20 mouse cellular contexts compared by ENCODE assay signal in genomic region chr8:10830835-10831234, GRCm38 (mm10).
DNase-seq lines count a peak whose midpoint lies in the region; ATAC-seq lines count a peak whose summit lies in the region.
"Had no signal": no experiment of that assay in that cellular context is flagged by ENCODE, and none has a peak within 500 bp of the region (broad histone marks: within the 10 kb centered on the region; RNA-seq: fewer than 3 reads in every experiment).

No protein-coding gene starts in this region.

- DNase-seq in B cell, adult 2 months = peak; percentile 86 to 88
- DNase-seq in T-cell, adult 2 months (ENCODE audit: low spot score) = peak; percentile 13
- peak; percentile 58 to 59 for DNase-seq in spleen, adult 18-20 months
- DNase-seq in cerebellum, adult 18-20 months = no peak
- no peak for DNase-seq in left cerebral cortex, postnatal 25 days (ENCODE audit: low spot score in 2 of 2)
- DNase-seq: cerebellum, adult 2 months; forebrain, postnatal 0 days; gastrocnemius, postnatal 25 days; kidney, adult 2 months; kidney, postnatal 14 days; lung, embryonic 14.5 days; right cerebral cortex, postnatal 14 days had no signal

- H3K4me1 ChIP-seq in kidney, embryonic 14.5 days (ENCODE audit: control insufficient read depth, insufficient read depth, low read length) = no peaks in the 10 kb centered on the region
- H3K4me1 ChIP-seq in forebrain, embryonic 16.5 days (replicated peaks; ENCODE audit: control insufficient read depth, insufficient read depth, low read length) = peaks cover 4% of the 10 kb centered on the region; the same call in 1 of the 2 replicates
- H3K4me1 ChIP-seq: hindbrain, embryonic 13.5 days had no signal

- H3K4me3 ChIP-seq in kidney, embryonic 14.5 days (ENCODE audit: low read length) = no peak overlapping the region
- H3K4me3 ChIP-seq in forebrain, embryonic 16.5 days (replicated peaks; ENCODE audit: low read length) = no peak overlapping the region
- H3K4me3 ChIP-seq: forebrain, embryonic 10.5 days; hindbrain, embryonic 13.5 days; limb, embryonic 12.5 days had no signal

- no peaks in the 10 kb centered on the region for H3K36me3 ChIP-seq in kidney, embryonic 14.5 days (ENCODE audit: control insufficient read depth, insufficient read depth, low read length)
- H3K36me3 ChIP-seq in forebrain, embryonic 16.5 days (ENCODE audit: control insufficient read depth, insufficient read depth) = no peaks in the 10 kb centered on the region
- H3K36me3 ChIP-seq: forebrain, embryonic 10.5 days; hindbrain, embryonic 13.5 days; limb, embryonic 12.5 days had no signal

- H3K4me2 ChIP-seq in kidney, embryonic 14.5 days (replicated peaks; ENCODE audit: low read depth, low read length) = no peak overlapping the region
- H3K4me2 ChIP-seq in forebrain, embryonic 16.5 days (ENCODE audit: low read length) = no peak overlapping the region
- H3K4me2 ChIP-seq: hindbrain, embryonic 13.5 days; limb, embryonic 12.5 days; liver, embryonic 11.5 days; lung, embryonic 14.5 days; midbrain, embryonic 11.5 days had no signal

- ATAC-seq in megakaryocyte progenitor cell, adult 5-6 weeks (replicated peaks; ENCODE audit: poor library complexity) = peak; percentile 69
- no peak for ATAC-seq in kidney, embryonic 14.5 days (ENCODE audit: low FRiP score, low TSS enrichment)
- ATAC-seq in forebrain, embryonic 16.5 days = no peak
- ATAC-seq: forebrain, postnatal 0 days had no signal

- no peak overlapping the region for H3K9ac ChIP-seq in kidney, embryonic 14.5 days (ENCODE audit: low read depth, low read length)
- no peak overlapping the region for H3K9ac ChIP-seq in forebrain, embryonic 16.5 days (replicated peaks; ENCODE audit: low read depth, low read length)
- H3K9ac ChIP-seq: forebrain, postnatal 0 days; hindbrain, embryonic 13.5 days; limb, embryonic 12.5 days; lung, embryonic 14.5 days had no signal

- intact Hi-C loops in left cerebral cortex, postnatal 25 days (cut with DNase I) = loop anchor here (5.0 kb wide), 1 partner anchor 116 kb away; no protein-coding TSS in a partner anchor

- H3K27me3 ChIP-seq in kidney, embryonic 14.5 days (ENCODE audit: control insufficient read depth, insufficient read depth, low read length) = peaks cover 3% of the 10 kb centered on the region; the same call in 1 of the 2 replicates
- H3K27me3 ChIP-seq in forebrain, embryonic 16.5 days (replicated peaks; ENCODE audit: control insufficient read depth, insufficient read depth, low read length) = no peaks in the 10 kb centered on the region

- WGBS in kidney, embryonic 14.5 days = 88% methylated on average over 10 of the region's 10 CpGs
- 93% methylated on average over 10 of the region's 10 CpGs for WGBS in forebrain, embryonic 16.5 days

- no peak overlapping the region for H3K27ac ChIP-seq in kidney, embryonic 14.5 days (ENCODE audit: low read depth, low read length)
- H3K27ac ChIP-seq in forebrain, embryonic 16.5 days (ENCODE audit: low read length) = no peak overlapping the region
- H3K27ac ChIP-seq: forebrain, embryonic 10.5 days; hindbrain, embryonic 13.5 days; limb, embryonic 12.5 days had no signal

- H3K9me3 ChIP-seq in kidney, embryonic 14.5 days (ENCODE audit: control insufficient read depth, low read length) = no peaks in the 10 kb centered on the region
- H3K9me3 ChIP-seq in forebrain, embryonic 16.5 days (ENCODE audit: control insufficient read depth, low read length) = no peaks in the 10 kb centered on the region
- H3K9me3 ChIP-seq: forebrain, embryonic 10.5 days; hindbrain, embryonic 13.5 days; limb, embryonic 12.5 days had no signal

Comparison
In these comparisons a context has a peak if more than half of its experiments do, and no peak if none do; other contexts are left out.
1. DNase-seq: peak in B cell, adult 2 months (2 of 2), T-cell, adult 2 months (single experiment) and spleen, adult 18-20 months (2 of 2); none in cerebellum, adult 18-20 months (0 of 2) and left cerebral cortex, postnatal 25 days (0 of 2).